Mouse (Mus musculus) embryonic facial prominence, embryonic 14.5 days (tissue): ENCODE measurements around the gene Atp13a3. TPM values are rescaled to one million over a fixed set of nuclear protein-coding genes. Genes with fewer than 3 reads are reported as not detected.

ENCODE experiments used
- ATAC-seq: fragments of 200-750 bp; cut with Nextera tagmentation; 2 replicates; pipeline ENCODE4 v1.8.0; 2017; ENCODE audit warnings: low read depth, moderate number of reproducible peaks, moderate TSS enrichment
- DNase-seq: peaks from one replicate; pipeline ENCODE4 v3.0.0-alpha.2; 2015; ENCODE audit warnings: low spot score
- H3K27ac ChIP-seq: fragments of 300-500 bp; sonication (generic); replicated peaks from 2 replicates; pipeline ENCODE4 v1.5.1; 2014; ENCODE audit warnings: low read depth, mild to moderate bottlenecking, low read length, moderate library complexity
- H3K27me3 ChIP-seq: fragments of 300-500 bp; sonication (generic); replicated peaks from 2 replicates; pipeline ENCODE4 v1.6.1; 2014; ENCODE audit warnings: low read length; ENCODE audit not compliant: control insufficient read depth, insufficient read depth
- H3K36me3 ChIP-seq: fragments of 300-500 bp; sonication (generic); 2 replicates; pipeline ENCODE4 v1.6.1; 2014; ENCODE audit warnings: low read length, mixed read lengths; ENCODE audit not compliant: control insufficient read depth, insufficient read depth
- H3K4me1 ChIP-seq: fragments of 300-500 bp; sonication (generic); 2 replicates; pipeline ENCODE4 v1.6.1; 2014; ENCODE audit warnings: antibody characterized with exemption, low read length; ENCODE audit not compliant: control insufficient read depth, insufficient read depth
- H3K4me2 ChIP-seq: fragments of 300-500 bp; sonication (generic); 2 replicates; pipeline ENCODE4 v1.6.1; 2014; ENCODE audit warnings: low read depth, mild to moderate bottlenecking, low read length, moderate library complexity, mixed read lengths
- H3K4me3 ChIP-seq: fragments of 300-500 bp; sonication (generic); 2 replicates; pipeline ENCODE4 v1.5.1; 2014; ENCODE audit warnings: low read depth, mild to moderate bottlenecking, low read length
- H3K9ac ChIP-seq: fragments of 300-500 bp; sonication (generic); 2 replicates; pipeline ENCODE4 v1.6.1; 2014; ENCODE audit warnings: low read depth, mild to moderate bottlenecking, low read length, moderate library complexity, mixed read lengths
- H3K9me3 ChIP-seq: fragments of 300-500 bp; sonication (generic); 2 replicates; pipeline ENCODE4 v1.6.1; 2016; ENCODE audit warnings: low read length; ENCODE audit not compliant: control insufficient read depth
- WGBS: fragments of 180-500 bp; shearing (Covaris S2); extraction: QIAGEN DNeasy Blood & Tissue Kit; methylation state at CpG from one replicate; pipeline ENCODE4 v1.1.7; 2014; 5-methylcytosine and 5-hydroxymethylcytosine counted together
- polyA plus RNA-seq: library from polyadenylated mRNA; unstranded; fragments of >200 nt; fragmentation: Nextera tagmentation; extraction: Ambion mirVana; gene quantifications from 2 replicates; pipeline ENCODE4 v1.2.1, GENCODE M21; 2014

Atp13a3 gene
- polyA plus RNA-seq, 1 experiment from 2014 or later, result 20.0 TPM

- H3K27ac ChIP-seq, result no peak overlapping the region
Observed at GRCm38 (mm10) chr16:30441409-30441808, 35.6 kb upstream of the Atp13a3 start.

GRCm38 (mm10) chr16:30439841-30440240, 34.1 kb upstream of the Atp13a3 start:
- 69% methylated on average over 5 of the region's 5 CpGs for WGBS
- no peaks in the 10 kb centered on the region for H3K9me3 ChIP-seq
- H3K36me3 ChIP-seq, result no peaks in the 10 kb centered on the region
- H3K4me2 ChIP-seq, result no peak overlapping the region
- 0 out of 2 replicates have a peak, but pooled peaks cover 5% of the 10 kb centered on the region for H3K4me1 ChIP-seq
- H3K4me3 ChIP-seq, result no peak overlapping the region
- ATAC-seq (no peak), DNase-seq (no peak)
- H3K27me3 ChIP-seq, result no peaks in the 10 kb centered on the region
- H3K27ac ChIP-seq, result no peak overlapping the region
- H3K9ac ChIP-seq, result no peak overlapping the region

More at GRCm38 (mm10) chr16:30441409-30441808, 35.6 kb upstream of the Atp13a3 start:
- WGBS, result 82% methylated on average over 4 of the region's 4 CpGs
- ATAC-seq (no peak), DNase-seq (no peak)
- H3K27me3 ChIP-seq, result no peaks in the 10 kb centered on the region
- no peak overlapping the region for H3K9ac ChIP-seq
- H3K9me3 ChIP-seq, result no peaks in the 10 kb centered on the region
- H3K4me3 ChIP-seq, result no peak overlapping the region
- H3K4me2 ChIP-seq, result no peak overlapping the region
- H3K4me1 ChIP-seq, result 0 out of 2 replicates have a peak, but pooled peaks cover 5% of the 10 kb centered on the region
- H3K36me3 ChIP-seq, result no peaks in the 10 kb centered on the region

- no peak overlapping the region for H3K4me3 ChIP-seq
- DNase-seq (no peak), ATAC-seq (no peak)
- H3K27ac ChIP-seq, result no peak overlapping the region
- H3K36me3 ChIP-seq, result no peaks in the 10 kb centered on the region
- H3K9ac ChIP-seq, result no peak overlapping the region
- H3K4me2 ChIP-seq, result no peak overlapping the region
- H3K27me3 ChIP-seq, result no peaks in the 10 kb centered on the region
- H3K9me3 ChIP-seq, result no peaks in the 10 kb centered on the region
- 0 out of 2 replicates have a peak, but pooled peaks cover 5% of the 10 kb centered on the region for H3K4me1 ChIP-seq
- WGBS, result 71% methylated on average over 6 of the region's 6 CpGs
Observed at GRCm38 (mm10) chr16:30439411-30439810, 33.6 kb upstream of the Atp13a3 start.

GRCm38 (mm10) chr16:30436276-30436675, 30.5 kb upstream of the Atp13a3 start:
- no peak overlapping the region for H3K4me2 ChIP-seq
- ATAC-seq, result no peak
- H3K36me3 ChIP-seq, result no peaks in the 10 kb centered on the region
- no peak overlapping the region for H3K27ac ChIP-seq
- H3K9me3 ChIP-seq, result no peaks in the 10 kb centered on the region
- H3K4me1 ChIP-seq, result no peaks in the 10 kb centered on the region
- WGBS, result 88% methylated on average over 7 of the region's 7 CpGs
- no peak overlapping the region for H3K9ac ChIP-seq
- DNase-seq, result no peak
- no peak overlapping the region for H3K4me3 ChIP-seq
- no peaks in the 10 kb centered on the region for H3K27me3 ChIP-seq

GRCm38 (mm10) chr16:30435393-30435792, 29.6 kb upstream of the Atp13a3 start:
- no peak for ATAC-seq
- WGBS, result 64% methylated on average over 4 of the region's 4 CpGs
- no peaks in the 10 kb centered on the region for H3K27me3 ChIP-seq
- no peaks in the 10 kb centered on the region for H3K36me3 ChIP-seq
- H3K4me2 ChIP-seq, result no peak overlapping the region
- no peak overlapping the region for H3K4me3 ChIP-seq
- H3K27ac ChIP-seq, result no peak overlapping the region
- H3K9ac ChIP-seq, result no peak overlapping the region
- no peaks in the 10 kb centered on the region for H3K9me3 ChIP-seq
- no peaks in the 10 kb centered on the region for H3K4me1 ChIP-seq
- no peak for DNase-seq

- H3K4me2 ChIP-seq, result no peak overlapping the region
- ATAC-seq (no peak), DNase-seq (no peak)
- no peak overlapping the region for H3K9ac ChIP-seq
- 87% methylated on average over 3 of the region's 3 CpGs for WGBS
- H3K36me3 ChIP-seq, result no peaks in the 10 kb centered on the region
- no peak overlapping the region for H3K27ac ChIP-seq
- H3K9me3 ChIP-seq, result no peaks in the 10 kb centered on the region
- H3K4me3 ChIP-seq, result no peak overlapping the region
- H3K27me3 ChIP-seq, result no peaks in the 10 kb centered on the region
- no peaks in the 10 kb centered on the region for H3K4me1 ChIP-seq
Observed at GRCm38 (mm10) chr16:30433148-30433547, 27.4 kb upstream of the Atp13a3 start.

GRCm38 (mm10) chr16:30432111-30432510, 26.3 kb upstream of the Atp13a3 start:
- no peak overlapping the region for H3K4me3 ChIP-seq
- WGBS, result 91% methylated on average over 2 of the region's 2 CpGs
- no peak overlapping the region for H3K9ac ChIP-seq
- H3K27me3 ChIP-seq, result no peaks in the 10 kb centered on the region
- H3K4me2 ChIP-seq, result no peak overlapping the region
- ATAC-seq, result no peak
- no peak for DNase-seq
- no peaks in the 10 kb centered on the region for H3K9me3 ChIP-seq
- H3K36me3 ChIP-seq, result no peaks in the 10 kb centered on the region
- H3K27ac ChIP-seq, result no peak overlapping the region
- no peaks in the 10 kb centered on the region for H3K4me1 ChIP-seq

GRCm38 (mm10) chr16:30430512-30431088, 24.8 kb upstream of the Atp13a3 start:
- no peak overlapping the region for H3K4me2 ChIP-seq
- no peak overlapping the region for H3K9ac ChIP-seq
- H3K27ac ChIP-seq, result no peak overlapping the region
- no peaks in the 10 kb centered on the region for H3K9me3 ChIP-seq
- no peaks in the 10 kb centered on the region for H3K4me1 ChIP-seq
- 95% methylated on average over 2 of the region's 2 CpGs for WGBS
- ATAC-seq, result no peak
- no peak for DNase-seq
- no peaks in the 10 kb centered on the region for H3K27me3 ChIP-seq
- H3K4me3 ChIP-seq, result no peak overlapping the region
- H3K36me3 ChIP-seq, result no peaks in the 10 kb centered on the region

- Histone ChIP-seq H3K36me3 (no peaks in the 10 kb centered on the region), H3K9me3 (no peaks in the 10 kb centered on the region), H3K4me2 (no peak overlapping the region), H3K27me3 (no peaks in the 10 kb centered on the region), H3K4me3 (no peak overlapping the region), H3K4me1 (no peaks in the 10 kb centered on the region), H3K27ac (no peak overlapping the region), H3K9ac (no peak overlapping the region)
- ATAC-seq, result no peak
- WGBS, result 71% methylated on average over 4 of the region's 4 CpGs
- no peak for DNase-seq
Observed at GRCm38 (mm10) chr16:30428753-30429260, 23.0 kb upstream of the Atp13a3 start.
